In the genomic region with DNA sequence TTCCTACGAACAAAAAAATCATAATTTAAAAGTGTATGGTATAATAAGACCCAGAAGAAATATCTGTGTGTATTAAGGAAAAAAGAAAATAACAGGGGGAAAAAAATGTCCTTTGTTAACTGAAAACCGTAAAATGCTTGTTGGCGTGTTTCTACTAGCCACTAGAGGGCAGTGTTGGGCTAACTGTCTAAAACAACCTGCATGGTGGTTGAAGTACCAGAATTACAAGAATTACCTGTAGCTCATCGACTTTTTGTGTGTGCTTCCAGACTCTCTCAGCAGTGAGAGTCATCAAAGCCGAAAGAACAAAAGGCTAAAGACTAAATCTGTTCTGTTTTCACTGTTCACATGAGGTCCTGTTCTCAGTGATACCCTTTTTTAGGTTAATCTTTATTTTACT, we compare ENCODE assay signal across 8 mouse cellular contexts. TPM values are rescaled to one million over a fixed set of nuclear protein-coding genes. Genes with fewer than 3 reads are reported as not detected.
A peak's percentile ranks its signal among the peaks of the same experiment; 100 is the strongest.
DNase-seq lines count a peak whose midpoint lies in the region; ATAC-seq and TF ChIP-seq lines count a peak whose summit lies in the region.

No protein-coding gene starts in this region.

- no peak overlapping the region for H3K4me3 ChIP-seq in heart, adult 2 months
- H3K4me3 ChIP-seq in heart, embryonic 10.5 days: no peak overlapping the region
- no peak overlapping the region for H3K4me3 ChIP-seq in embryonic facial prominence, embryonic 11.5 days (ENCODE audit: low read depth, low read length)

- no peaks in the 10 kb centered on the region for H3K4me1 ChIP-seq in heart, adult 2 months (ENCODE audit: control insufficient read depth, insufficient read depth, low read length)
- no peaks in the 10 kb centered on the region for H3K4me1 ChIP-seq in heart, embryonic 10.5 days
- H3K4me1 ChIP-seq in embryonic facial prominence, embryonic 11.5 days (ENCODE audit: control insufficient read depth, insufficient read depth, low read length): no peaks in the 10 kb centered on the region

- intact Hi-C loops in heart, adult 2 months (cut with DNase I): loop anchor here (2.0 to 10.0 kb wide), 3 partner anchors 298 to 452 kb away; no protein-coding TSS in a partner anchor

- in situ Hi-C loops in Patski (cut with MboI; ENCODE audit: low pct_unique_long_range_greater_than_20kb): loop anchor here (5.0 to 10.0 kb wide), 3 partner anchors 294 to 449 kb away; no protein-coding TSS in a partner anchor

- 13% methylated on average over 5 of the region's 5 CpGs for WGBS in heart, adult 2 months
- 22% methylated on average over 5 of the region's 5 CpGs for WGBS in heart, embryonic 10.5 days
- 22% methylated on average over 5 of the region's 5 CpGs for WGBS in embryonic facial prominence, embryonic 11.5 days

- no peaks in the 10 kb centered on the region; the same call in 1 of the 2 replicates for H3K27me3 ChIP-seq in heart, adult 2 months (ENCODE audit: control insufficient read depth, insufficient read depth, low read length)
- H3K27me3 ChIP-seq in heart, embryonic 10.5 days (ENCODE audit: insufficient read depth, poor library complexity, severe bottlenecking): no peaks in the 10 kb centered on the region
- H3K27me3 ChIP-seq in Patski: peaks cover 6% of the 10 kb centered on the region
- H3K27me3 ChIP-seq in embryonic facial prominence, embryonic 11.5 days (ENCODE audit: control insufficient read depth, insufficient read depth, low read length): no peaks in the 10 kb centered on the region

- TF ChIP-seq EP300 in heart, adult 2 months (IDR thresholded peaks at IDR 0.05; ENCODE audit: insufficient read depth, low read depth, low read length): no peak

- no peak overlapping the region for H3K4me2 ChIP-seq in embryonic facial prominence, embryonic 11.5 days (ENCODE audit: low read depth, low read length)

- H3K9ac ChIP-seq in heart, adult 2 months (ENCODE audit: low read depth, low read length): no peak overlapping the region
- H3K9ac ChIP-seq in embryonic facial prominence, embryonic 11.5 days (replicated peaks; ENCODE audit: low read length): no peak overlapping the region

- peak; percentile 92 for TF ChIP-seq CTCF in heart, adult 2 months (IDR thresholded peaks at IDR 0.05)
- peak; percentile 68 for TF ChIP-seq CTCF in Patski (IDR thresholded peaks at IDR 0.05)

- H3K36me3 ChIP-seq in heart, adult 2 months (ENCODE audit: control insufficient read depth, insufficient read depth, low read length): no peaks in the 10 kb centered on the region
- no peaks in the 10 kb centered on the region for H3K36me3 ChIP-seq in heart, embryonic 10.5 days
- H3K36me3 ChIP-seq in embryonic facial prominence, embryonic 11.5 days (replicated peaks; ENCODE audit: control insufficient read depth, insufficient read depth, low read depth, low read length): no peaks in the 10 kb centered on the region

- POLR2A ChIA-PET in Patski (lab: Charles Lee): no interaction called here

- no peaks in the 10 kb centered on the region for H3K9me3 ChIP-seq in heart, embryonic 10.5 days
- H3K9me3 ChIP-seq in embryonic facial prominence, embryonic 11.5 days (replicated peaks; ENCODE audit: control insufficient read depth, low read length): no peaks in the 10 kb centered on the region

- DNase-seq in heart, adult 2 months: no peak
- DNase-seq in heart, embryonic 10.5 days (ENCODE audit: low spot score): no peak
- DNase-seq in A20 (ENCODE audit: low read depth, low spot score) (peak; percentile 67), Patski (ENCODE audit: low read depth, low spot score) (no peak)
- peak; percentile 81 for DNase-seq in embryonic facial prominence, embryonic 11.5 days (ENCODE audit: low spot score)
- peak; percentile 60 for DNase-seq in kidney, postnatal 10 days
- peak; percentile 81 for DNase-seq in naive thymus-derived CD4-positive, alpha-beta T cell, adult 2 months (ENCODE audit: low read depth)
- DNase-seq in layer of hippocampus, adult 8-10 months (ENCODE audit: low spot score in 2 of 2): no peak

- no peak for TF ChIP-seq POLR2A in heart, adult 2 months (IDR thresholded peaks at IDR 0.05; ENCODE audit: insufficient read depth, low read depth, low read length)

- ATAC-seq in Patski: no peak
- ATAC-seq in embryonic facial prominence, embryonic 11.5 days (replicated peaks; ENCODE audit: insufficient number of reproducible peaks, low FRiP score, low TSS enrichment, low read depth): no peak

- CTCF ChIA-PET in Patski (lab: Charles Lee): interaction anchor here (0.8 to 3.5 kb wide), 18 partner anchors 10 to 450 kb away, joined by 3 to 29 read pairs (median 4); no protein-coding TSS in a partner anchor

- H3K79me2 ChIP-seq in heart, adult 2 months (replicated peaks; ENCODE audit: control insufficient read depth, insufficient read depth, low read length): no peaks in the 10 kb centered on the region

- no peak overlapping the region for H3K27ac ChIP-seq in heart, adult 2 months
- H3K27ac ChIP-seq in heart, embryonic 10.5 days: no peak overlapping the region
- no peak overlapping the region for H3K27ac ChIP-seq in embryonic facial prominence, embryonic 11.5 days (replicated peaks; ENCODE audit: low read depth, low read length)

RNA-seq across cellular contexts. Expression of a gene that starts 20.6 kb away (rescaled TPM):
- 10 to 100 TPM in 1 of 2 experiments, 1 to 10 TPM in 1; 9.3 to 12.6 TPM for total RNA-seq in heart, adult 2 months (2021)
- 16.1 and 18.9 TPM in 2 replicates for polyA plus RNA-seq in heart, adult 2 months (2012; rRNA removed)
- 38.2 and 39.4 TPM in 2 replicates for polyA plus RNA-seq in heart, embryonic 10.5 days (2016; fragmentation: Nextera tagmentation; extraction: Ambion mirVana)
- 31.4 TPM for polyA plus RNA-seq in Patski (2021)
- polyA plus RNA-seq in embryonic facial prominence, embryonic 11.5 days (2014; fragmentation: Nextera tagmentation; extraction: Ambion mirVana): 29.0 and 31.4 TPM in 2 replicates
- 10 to 100 TPM; 21.4 to 24.0 (median 23.2) TPM for total RNA-seq in layer of hippocampus, adult 8-10 months (2022)

Comparison
In these comparisons a context has a peak if more than half of its experiments do, and no peak if none do; other contexts are left out.
1. DNase-seq: peak in A20 (single experiment), embryonic facial prominence, embryonic 11.5 days (single experiment), kidney, postnatal 10 days (single experiment) and naive thymus-derived CD4-positive, alpha-beta T cell, adult 2 months (single experiment); none in heart, adult 2 months (0 of 2), heart, embryonic 10.5 days (single experiment), Patski (single experiment) and layer of hippocampus, adult 8-10 months (0 of 2).